Mouse (Mus musculus) induced T-regulatory cell, adult 2 months (primary cell): Measurements from ENCODE around the gene Sult6b2.

ENCODE experiments used
- DNase-seq: peaks from one replicate; pipeline ENCODE4 v3.0.0-alpha.2; 2012; ENCODE audit warnings: low read depth

Sult6b2 gene

DNA sequence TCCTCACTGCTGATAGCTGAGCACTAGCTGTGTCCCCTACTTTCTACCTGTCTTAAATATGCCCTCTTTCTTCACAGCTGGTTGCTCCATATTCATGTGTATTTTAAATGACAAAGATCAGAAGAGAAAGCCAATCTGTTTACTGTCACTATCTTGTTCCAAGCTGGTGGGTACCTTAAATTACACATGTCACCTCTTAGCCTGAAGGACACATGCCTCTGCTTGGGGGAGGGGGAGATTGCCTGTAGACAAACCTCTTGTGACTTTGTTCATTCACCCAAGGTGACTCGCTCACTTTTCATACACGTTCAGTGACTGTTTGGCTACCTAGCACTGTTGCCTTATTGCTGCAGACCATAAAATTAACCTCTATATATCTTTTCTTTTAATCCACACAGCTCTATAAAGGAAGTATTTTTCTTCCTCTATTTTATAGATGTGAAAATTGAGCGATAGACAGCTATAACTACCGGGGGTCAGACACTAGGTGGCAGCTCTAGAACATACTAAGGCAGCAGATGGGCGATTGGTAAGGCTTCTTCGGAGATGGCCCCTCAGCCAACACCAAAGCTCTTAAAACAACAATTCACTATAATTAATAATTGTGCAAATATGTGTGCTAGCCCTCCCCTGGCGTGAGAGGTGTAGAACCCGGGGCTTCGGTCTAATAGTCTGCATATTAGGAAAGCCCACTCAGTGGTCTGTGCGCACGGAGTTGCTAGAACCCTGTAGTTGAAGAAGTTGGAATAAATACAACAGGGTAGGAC is 25.1 kb downstream of the Sult6b2 start:
- peak; percentile 70 for DNase-seq

- DNase-seq: no peak
These were observed 27.4 kb downstream of the Sult6b2 start for GRCm38 (mm10) chr6:142776935-142777334.

DNA sequence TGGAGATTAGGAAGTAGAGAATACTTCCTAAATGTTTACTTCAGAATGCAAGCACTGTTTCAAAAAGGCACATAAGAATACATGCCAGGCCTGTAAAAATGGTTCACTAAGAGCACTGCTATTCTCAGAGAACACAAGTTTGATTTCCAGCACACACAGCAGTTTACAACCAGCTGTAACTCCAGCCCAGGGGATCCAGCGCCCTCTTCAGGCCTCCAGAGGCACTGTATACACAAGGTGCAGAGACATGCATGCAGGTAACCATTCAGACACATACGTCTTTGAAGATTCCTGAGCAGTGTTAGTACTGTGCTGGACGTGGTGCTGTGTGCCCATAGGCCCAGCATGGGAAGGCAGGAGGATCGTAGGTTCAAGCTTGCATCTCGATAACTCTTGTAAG is 30.7 kb downstream of the Sult6b2 start:
- no peak for DNase-seq

GRCm38 (mm10) chr6:142771643-142772042 is 32.7 kb downstream of the Sult6b2 start:
- no peak for DNase-seq

DNA sequence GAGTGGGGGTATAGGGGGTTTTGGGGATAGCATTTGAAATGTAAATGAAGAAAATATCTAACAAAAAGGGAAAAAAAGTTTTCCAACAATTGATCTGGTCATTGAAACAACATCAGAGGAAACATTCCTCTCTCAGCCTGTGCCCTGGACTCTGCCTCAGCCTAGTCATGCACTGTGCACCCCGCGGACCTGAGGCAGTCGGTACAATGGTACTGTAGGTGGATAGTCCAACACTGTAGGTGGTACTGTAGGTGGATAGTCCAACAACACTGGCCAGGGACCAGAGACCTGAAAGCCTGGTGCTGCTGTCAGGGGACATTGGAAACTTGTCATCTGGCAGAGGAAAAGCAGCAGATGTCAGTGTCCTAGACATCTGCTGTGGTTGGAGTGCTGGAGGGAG is 34.4 kb downstream of the Sult6b2 start:
- no peak for DNase-seq

DNA sequence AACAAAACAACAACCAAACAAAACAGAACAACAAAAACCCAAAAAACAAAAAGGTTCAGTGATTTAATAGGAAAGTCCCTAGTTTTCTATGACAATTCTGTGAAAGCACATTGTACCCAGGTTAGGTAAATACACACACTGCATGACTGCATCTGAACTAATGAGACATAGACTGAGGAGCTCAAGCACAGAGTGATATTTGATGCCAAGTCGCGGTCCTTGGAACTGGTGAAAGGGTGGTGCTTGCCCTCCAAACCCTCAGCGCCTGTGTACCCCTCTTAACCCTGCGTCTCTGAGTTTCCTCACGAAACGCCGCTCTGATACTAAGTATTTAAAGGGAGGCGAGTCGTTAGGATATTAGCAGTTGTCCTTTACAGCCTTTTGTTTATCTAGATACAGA is 37.0 kb downstream of the Sult6b2 start:
- DNase-seq: no peak

DNA sequence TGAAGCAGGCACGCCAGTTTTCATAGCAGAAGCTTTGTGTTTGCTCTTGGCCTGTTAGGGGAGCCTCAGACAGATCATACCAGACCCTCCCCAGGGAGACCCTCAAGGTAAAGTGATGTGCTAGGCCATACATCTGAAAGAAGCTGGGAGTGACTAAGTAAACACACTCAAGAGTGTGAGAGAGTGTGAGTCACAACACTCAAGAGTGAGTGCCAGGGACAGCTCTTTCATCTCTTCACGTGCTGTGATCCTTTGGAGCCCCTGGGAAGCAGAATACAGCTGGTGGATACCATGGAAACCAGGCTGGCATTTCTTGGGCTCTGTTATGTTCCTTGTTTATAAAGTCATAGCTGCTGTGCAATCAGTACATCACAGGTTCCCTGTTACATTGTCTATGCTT is 39.4 kb downstream of the Sult6b2 start:
- DNase-seq: no peak

GRCm38 (mm10) chr6:142759633-142760032 is 44.7 kb downstream of the Sult6b2 start:
- DNase-seq: no peak

DNA sequence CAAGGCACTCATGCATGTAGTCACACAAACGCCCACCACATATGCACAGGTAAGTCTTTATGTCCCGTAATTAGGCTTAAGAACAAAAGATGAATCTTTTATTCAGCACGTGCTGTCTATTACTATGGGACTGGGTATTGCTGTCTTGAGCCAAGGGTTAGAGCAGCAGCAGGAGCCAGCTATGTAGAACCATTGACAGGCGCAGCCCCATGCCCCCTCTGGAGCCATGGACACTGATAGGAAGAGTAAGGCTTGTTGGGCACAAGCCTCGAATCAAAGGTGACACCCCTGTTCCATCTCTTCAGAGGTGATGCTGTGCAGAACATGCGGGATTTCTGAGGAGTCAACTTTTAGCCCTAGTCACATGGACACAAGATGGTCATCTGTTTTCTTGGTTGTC is 45.7 kb downstream of the Sult6b2 start:
- DNase-seq: no peak

GRCm38 (mm10) chr6:142757976-142758375 is 46.3 kb downstream of the Sult6b2 start:
- no peak for DNase-seq

GRCm38 (mm10) chr6:142757334-142757965 is 46.9 kb downstream of the Sult6b2 start:
- peak; percentile 82 for DNase-seq

- DNase-seq: peak; percentile 93
These were observed 47.6 kb downstream of the Sult6b2 start, which contains the start of gene Cmas for GRCm38 (mm10) chr6:142756507-142757333. Cmas (plus strand) TSS chr6:142756686.

DNA sequence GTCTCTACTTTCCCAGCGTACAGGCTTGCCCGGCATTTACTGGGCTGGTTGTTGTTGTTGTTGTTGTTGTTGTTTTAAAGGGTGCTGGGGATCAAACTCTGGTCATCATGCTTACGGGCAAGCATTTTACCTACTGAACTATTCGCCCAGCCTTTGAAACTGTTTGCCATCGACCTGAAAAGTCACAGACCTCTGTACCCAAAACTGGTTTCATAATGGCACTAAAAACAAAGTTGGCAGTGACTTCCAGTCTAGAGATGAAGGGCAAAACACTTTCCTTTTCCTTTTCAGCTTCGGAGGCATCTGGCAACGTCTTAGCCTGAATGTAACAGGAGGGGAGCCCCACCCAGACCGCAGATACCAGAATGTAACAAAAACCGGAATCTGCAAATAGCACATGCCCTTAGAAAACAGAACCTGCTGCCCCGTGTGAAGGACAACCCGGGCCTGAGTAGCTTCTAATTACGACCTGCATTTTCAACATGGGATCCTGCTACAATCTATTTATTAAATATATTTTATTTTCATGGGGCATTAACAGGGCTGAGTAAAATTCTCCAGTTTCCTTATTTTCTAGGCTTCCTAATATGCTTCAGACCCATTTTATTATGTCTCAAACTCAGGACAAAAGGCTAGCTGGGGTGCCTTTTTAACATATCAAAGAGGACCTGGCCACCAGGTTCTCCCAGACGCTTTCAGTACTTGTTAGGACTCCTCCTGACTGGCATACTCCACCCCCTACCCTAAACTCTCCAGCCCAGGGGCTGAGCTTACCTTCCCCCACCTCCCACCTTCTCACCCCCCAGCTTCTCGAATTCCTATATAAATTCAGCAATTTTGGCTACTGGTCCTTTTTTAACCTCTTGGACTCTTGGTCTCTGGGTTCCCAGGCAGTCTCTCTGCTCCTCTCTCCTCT is 51.7 kb downstream of the Sult6b2 start:
- peak; percentile 73 for DNase-seq

- DNase-seq: no peak
These were observed 52.9 kb downstream of the Sult6b2 start for GRCm38 (mm10) chr6:142751365-142751764.

DNA sequence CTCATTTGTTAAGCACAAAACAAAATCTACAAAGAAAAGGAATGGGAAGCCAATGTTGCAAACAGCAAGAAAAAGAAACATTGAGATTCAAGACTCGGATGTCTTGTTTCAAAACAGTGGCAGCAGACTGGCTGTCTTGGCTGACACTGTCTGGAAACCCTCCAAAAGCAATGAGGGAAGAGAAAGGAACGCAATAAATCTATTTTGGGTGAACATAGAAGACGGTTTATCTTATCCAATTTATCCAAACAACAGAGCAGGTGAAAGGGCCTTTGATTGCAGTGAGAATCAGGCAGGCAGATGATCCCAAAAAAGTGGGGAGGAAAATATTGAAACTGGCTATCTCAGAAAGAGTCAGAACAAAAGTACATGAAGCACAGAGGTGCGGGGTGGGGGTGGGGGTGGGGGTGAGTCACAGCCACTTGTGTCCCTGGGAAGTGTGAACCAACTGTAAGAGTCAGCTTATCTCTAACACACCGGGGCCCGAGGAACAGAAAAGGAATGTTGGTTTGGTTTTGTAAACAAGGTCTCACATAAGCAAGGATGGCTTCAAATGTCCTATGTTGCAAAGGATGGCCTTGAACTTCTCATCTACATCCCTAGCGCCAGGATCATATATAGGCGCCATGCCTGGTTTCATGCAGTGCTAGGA is 56.1 kb downstream of the Sult6b2 start:
- DNase-seq: no peak

DNA sequence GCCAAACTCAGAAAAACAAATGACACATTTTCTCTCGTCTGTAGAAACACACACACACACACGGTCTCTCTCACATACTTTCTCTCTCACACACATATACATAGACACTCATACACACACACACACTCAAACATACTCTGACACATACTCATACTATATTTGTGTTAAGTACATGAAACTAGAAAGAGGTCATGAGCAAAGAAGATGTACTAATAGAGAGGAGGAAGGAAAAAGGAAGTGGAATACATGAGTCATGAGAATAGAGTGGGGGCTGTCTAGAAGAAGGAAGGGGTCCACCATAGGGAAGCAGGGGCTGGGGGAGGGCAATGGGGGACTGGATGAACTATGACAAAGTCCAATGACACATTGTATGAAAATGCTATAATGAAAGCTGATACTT is 57.1 kb downstream of the Sult6b2 start:
- no peak for DNase-seq

DNA sequence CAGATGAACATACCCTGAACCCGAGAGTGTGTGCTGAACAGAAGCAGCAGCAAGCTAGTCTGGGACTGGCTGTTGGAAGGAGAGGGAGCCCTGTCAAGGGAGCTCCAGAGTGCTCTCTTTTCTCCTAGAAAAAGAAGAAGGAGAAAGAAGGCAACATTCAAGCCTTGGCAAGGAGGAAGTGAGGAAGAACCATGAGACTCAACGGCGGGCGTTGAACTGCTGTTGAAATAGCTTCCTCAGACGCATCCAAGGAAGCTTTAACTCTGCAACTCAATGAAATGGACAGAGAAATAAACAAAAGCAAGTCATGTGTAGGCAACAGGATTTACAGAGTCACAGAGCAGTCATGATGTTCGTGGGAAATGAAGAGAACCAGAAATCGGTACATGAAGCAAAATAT is 57.5 kb downstream of the Sult6b2 start:
- DNase-seq: no peak

GRCm38 (mm10) chr6:142745484-142745883 is 58.8 kb downstream of the Sult6b2 start:
- DNase-seq: no peak

DNA sequence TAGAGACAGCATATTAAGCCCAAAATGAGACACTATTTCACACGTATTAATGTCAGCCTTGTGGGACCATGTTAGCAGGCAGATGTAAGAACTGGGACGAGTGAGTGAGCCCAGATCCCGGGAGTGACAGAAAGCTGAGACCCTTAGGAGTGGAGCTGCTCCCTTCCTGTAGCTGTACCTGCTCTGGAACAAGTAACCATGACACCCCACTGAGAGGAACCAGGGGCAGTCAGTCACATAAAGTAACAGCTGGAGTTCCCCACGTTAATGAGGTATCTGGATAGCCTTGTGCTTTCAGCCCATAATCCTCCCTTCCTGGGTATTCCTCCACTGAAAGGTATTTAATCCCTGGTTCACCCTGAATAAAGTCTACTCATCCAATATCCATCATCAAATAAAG is 61.1 kb downstream of the Sult6b2 start:
- DNase-seq: no peak

GRCm38 (mm10) chr6:142741763-142742162 is 62.5 kb downstream of the Sult6b2 start:
- DNase-seq: no peak

DNA sequence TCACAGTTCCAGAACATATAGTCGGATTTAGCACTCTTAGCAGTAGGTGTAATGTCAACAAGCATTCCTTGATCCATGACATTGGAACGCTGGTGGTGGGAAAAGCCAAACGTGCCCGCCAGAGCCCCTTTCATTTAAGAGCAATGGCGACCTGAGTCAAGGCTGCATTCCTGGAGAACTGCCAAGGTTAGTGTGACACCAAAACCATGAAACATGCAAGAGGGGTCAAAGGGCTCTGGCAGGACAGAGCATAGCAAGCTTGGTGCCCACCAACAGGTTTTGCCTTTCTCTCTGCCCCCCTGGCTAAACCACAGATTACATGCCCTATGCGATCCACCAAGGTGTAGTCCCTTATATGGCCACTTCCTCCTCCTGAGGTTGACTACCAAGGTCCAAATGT is 65.7 kb downstream of the Sult6b2 start:
- DNase-seq: no peak
